Mouse (Mus musculus): ENCODE data around the gene Ctrc.
A peak's percentile ranks its signal among the peaks of the same experiment; 100 is the strongest.

Ctrc gene

GRCm38 (mm10) chr4:141845999-141846398, at the start of gene Ctrc:
Gene Ctrc (minus strand): TSS chr4:141846359.
- no peak for DNase-seq

- no peak for DNase-seq
Observed at GRCm38 (mm10) chr4:141895772-141896171, 49.6 kb upstream of the Ctrc start.

DNA sequence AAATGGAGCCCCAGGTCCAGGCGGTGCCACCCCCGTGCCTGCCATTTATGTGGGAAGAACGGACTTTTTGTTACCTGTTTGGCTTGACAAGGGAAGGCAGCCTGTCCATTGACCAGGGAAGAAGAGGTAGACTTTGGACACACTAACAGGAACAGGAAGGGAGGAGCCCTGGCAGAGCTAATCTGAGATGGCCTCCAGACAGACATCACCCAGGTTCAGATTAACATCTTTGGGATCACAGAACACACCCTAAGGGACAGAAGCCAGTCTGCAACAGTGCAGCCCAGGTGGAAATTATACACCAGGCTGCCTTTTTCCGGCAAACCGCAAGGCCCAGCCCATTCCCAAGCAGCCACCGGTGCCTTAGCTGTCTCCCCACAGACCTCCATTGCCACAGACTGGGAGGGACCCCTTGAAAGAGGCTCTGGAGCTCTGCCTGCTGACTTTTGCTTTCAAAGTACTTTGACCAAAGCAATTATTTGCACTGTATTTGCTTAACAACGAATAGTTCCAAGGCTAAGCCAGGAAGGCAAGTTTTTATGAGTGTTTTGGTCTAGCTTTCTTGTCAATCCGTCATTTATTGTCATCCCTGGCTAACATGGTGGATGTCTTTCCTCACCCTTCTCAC, 47.1 kb upstream of the Ctrc start:
- DNase-seq = no peak

DNA sequence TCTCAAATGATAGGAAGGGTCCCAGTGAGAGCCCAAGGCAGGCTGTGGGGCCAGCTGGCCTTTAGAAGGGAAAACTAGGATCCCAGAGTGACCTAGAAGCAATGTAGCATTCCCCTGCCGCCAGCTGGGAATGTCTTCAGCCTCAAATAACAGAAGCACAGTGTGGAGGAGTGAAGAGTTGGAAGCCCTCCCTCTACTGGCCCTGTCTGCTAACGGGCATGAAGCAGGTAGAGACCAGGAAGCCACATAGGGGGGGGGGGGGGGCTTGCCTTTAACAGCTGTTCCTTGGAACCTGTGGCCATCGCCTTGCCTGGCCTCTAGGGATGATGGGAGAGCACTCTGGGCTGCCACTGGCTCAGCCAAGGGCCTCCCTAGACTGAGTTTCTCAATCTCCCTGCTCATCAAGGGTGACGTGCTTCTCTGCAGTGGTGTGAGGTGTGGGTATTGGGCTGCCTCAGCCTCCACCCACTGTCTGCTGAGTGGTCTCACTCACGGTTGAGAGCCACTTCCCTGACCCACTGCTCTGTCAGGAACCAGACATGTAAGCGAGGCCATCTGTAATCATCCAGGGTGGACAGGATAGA, 40.3 kb upstream of the Ctrc start:
- no peak for DNase-seq

DNA sequence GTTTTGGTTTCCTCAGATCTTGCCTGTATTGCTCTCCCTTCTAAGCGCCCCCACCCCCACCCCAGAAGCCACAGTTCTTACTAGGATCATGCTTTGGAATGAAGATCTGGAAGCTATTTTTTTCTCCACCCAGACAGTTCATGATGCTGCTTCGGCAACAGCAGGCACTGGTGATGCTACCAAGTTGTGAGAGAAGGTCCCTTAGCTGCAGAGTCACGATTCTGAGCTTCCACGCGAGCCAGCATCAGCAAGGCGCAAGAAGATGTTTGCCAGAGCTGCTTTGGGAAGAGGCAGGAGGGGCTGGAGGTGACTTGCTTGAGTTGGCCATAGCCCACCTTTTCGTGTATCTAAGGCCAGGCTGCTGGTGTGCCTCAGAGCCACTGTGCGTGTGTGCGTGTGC, 39.3 kb upstream of the Ctrc start:
- no peak for DNase-seq

DNA sequence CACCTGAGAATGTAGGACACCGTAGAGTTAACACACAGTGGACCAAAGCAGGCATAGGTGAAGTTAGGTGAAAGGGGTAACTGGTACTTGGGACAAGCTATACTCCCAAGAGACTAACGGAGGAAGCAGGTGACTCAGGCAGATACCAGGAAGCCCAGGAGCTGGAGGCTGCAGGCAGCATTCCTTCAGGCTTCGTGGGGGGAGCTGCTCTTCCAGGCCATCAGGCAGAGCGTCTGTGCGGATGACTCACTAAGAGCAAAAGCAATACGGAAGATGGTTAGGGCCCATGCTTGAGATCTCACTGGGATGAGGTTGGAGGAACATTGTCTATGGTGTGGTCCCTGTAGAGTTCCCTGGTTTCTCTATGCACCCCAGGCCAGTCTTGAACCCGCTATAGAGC, 36.7 kb upstream of the Ctrc start:
- no peak for DNase-seq

GRCm38 (mm10) chr4:141881950-141882349, 35.8 kb upstream of the Ctrc start:
- no peak for DNase-seq

- DNase-seq = no peak
Observed at GRCm38 (mm10) chr4:141881289-141881914, 35.2 kb upstream of the Ctrc start.

GRCm38 (mm10) chr4:141879875-141880274, 33.7 kb upstream of the Ctrc start:
- DNase-seq = no peak

- no peak for DNase-seq
Observed at GRCm38 (mm10) chr4:141879074-141879473, 32.9 kb upstream of the Ctrc start.

- no peak for DNase-seq
Observed at GRCm38 (mm10) chr4:141878621-141879020, 32.5 kb upstream of the Ctrc start.

DNA sequence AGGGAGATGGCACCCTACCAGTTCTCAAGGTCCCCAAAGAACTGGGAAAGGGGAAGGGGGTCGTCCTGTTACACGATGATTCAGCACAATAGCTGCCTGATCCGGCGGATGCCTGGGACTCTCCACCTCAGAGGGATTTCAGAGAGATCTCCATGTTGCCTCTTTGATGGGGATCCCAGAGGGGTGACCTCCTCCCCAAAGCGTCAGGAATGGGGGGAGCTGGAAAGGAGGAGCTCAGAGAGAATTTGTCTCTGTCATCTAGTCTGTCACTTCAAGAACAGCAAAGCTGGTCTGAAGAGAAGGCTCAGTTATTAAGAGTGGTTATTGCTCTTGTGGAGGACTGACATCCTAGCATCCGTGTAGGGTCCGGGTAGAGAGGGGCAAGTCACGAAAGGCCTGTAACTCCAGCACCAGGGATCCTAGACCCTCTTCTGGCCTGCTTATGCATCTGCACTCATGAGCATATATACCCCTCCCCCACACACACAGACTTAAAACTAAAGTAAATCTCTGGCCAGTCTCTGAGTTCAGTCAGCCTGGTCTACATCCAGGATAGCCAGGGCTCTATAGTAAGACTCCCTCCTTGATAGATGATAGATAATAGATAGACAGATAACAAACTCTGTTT, 29.4 kb upstream of the Ctrc start:
- DNase-seq = no peak

DNA sequence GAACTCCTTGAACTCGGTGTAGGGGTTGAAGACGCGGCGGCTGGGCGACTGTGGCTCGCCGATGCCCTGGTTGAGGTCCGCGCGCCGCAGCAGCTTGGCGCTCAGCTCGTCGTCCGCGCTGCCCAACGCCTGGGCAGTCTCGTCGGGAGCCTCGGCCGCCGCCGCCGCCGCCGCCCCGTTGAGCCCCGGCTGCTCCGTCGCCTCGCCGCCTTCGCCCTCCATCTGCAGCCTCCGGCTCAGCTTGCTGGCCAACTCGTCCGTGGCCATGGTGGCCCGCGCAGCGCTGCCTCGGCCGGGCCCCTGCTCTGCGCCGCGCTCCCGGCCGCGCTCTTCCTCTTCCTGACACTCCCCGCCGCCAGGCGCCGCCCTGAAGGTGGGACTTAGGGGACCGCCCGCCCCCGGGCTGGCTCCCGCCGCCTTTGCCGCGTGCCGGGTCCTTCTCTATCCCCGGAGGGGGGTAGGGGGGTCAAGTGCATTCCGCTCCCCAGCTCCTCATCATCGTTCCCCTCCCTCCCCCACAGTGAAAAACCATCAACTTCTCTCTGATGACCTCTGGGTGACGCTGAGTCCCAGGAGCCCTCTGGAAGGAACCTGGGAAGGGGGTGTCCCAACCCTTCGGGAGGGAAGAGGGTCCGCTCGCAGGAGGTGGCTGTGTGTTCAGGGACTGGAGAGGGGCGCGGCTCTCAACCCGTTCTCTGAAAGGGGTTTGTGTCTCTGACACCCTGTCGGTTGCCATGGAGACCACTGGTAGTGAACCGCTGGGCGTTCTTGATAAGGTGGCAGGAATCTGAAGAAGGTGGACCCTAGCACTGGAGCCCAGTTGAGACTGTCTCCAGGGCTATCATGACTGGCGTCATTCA, 28.7 kb upstream of the Ctrc start, which contains the start of gene Efhd2:
Efhd2 (minus strand) TSS at position 320 of the 860 bp plus-strand sequence.
- peak; percentile 70 for DNase-seq

- DNase-seq = no peak
Observed at GRCm38 (mm10) chr4:141874111-141874600, 28.0 kb upstream of the Ctrc start.

DNA sequence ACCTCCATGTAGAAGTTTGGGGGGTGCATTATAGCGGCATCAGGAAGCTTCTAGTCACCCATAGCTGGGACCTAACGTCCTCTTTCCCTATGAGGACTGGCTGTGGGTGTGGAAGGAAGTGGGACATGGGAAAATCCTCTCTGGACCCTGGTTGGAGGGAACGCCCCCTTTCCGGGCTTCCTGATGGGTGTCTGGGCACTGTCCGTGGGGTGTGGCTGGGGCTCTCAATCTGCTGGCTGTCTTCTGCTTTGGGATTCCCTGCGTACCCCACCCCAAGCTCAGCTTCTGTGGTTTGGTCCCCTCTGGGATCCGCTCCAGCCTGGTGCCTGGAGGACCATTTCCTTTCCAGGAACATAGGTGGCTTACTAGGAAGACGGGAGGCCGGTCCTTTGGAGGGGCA, 26.8 kb upstream of the Ctrc start:
- DNase-seq = no peak

DNA sequence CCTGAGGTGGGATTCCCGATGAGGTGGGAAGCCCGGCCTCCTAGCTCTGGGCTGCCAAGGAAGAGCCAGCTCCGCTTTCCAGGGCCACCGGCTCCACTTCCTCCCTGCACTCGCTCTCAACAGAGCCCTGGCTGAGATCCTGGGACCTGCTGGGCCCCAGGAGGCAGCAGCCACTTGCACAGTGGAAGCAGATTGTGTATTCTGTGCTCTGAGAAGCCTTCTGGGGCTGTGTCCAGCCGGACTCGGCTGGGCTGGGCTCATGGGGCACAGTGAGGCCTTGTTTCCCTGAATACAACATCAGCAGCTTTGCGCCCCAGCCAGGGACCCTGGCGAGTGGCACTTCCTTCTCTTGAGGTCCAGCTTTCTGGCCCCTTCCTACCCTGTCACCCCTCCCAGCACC, 25.8 kb upstream of the Ctrc start:
- DNase-seq = no peak

DNA sequence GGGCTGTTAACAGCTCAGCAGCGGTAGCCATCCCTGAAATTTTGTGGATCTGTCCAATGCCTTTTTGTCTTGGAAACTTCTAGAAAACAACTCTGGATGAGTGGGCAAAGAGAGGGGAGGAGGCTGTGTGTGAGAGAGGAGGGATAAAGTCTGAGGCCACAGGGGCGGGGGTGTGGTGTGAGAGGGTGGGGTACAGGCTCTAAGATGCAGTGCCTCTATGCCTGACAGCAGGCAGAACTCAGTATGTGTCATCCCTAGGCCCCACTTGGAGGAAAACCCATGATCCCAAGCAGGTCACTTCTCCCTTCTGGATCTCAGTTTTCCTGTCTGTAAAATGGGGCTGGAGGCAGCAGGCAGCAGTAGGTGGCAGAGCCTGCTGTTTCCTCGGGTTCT, 25.2 kb upstream of the Ctrc start:
- DNase-seq = no peak

GRCm38 (mm10) chr4:141870666-141871332, 24.6 kb upstream of the Ctrc start:
- DNase-seq = peak; percentile 80

DNA sequence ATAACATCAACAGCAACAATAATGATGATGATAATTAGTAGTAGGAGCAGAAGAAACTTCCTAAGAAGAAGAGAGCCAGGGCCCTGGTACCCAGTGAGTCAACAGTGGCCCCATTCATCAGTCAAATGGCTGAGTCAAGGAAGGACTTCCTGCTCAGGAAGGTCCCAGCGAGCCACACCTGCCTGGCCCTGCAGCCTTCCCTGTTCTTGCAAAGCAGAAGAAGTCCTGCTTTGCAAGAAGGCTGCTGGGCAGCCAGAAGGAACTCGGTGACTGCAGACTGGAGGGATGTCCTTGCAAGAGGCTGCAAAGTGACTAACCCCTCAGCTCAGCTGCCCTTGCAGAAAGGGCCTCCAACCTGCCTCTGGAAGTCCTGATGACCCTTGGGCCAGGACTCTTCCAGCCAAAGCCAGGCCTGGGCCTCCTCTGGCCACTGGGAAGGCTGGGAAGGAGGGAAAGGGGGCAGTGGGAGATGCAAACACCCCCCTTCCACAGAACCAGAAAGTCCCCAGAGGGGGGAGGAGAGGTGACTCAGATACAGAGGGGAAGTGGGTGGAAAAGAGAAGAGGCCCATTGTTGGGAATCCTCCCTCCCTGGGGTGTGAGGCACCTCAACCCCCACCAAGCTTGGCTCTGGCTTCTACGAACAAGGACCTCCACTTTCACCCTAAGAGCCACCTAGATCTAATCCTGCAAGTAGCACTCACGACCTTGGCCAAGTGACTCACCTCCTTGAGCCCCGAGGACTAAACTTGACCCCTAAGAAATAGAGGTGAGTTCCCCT, 23.5 kb upstream of the Ctrc start:
- DNase-seq = no peak

DNA sequence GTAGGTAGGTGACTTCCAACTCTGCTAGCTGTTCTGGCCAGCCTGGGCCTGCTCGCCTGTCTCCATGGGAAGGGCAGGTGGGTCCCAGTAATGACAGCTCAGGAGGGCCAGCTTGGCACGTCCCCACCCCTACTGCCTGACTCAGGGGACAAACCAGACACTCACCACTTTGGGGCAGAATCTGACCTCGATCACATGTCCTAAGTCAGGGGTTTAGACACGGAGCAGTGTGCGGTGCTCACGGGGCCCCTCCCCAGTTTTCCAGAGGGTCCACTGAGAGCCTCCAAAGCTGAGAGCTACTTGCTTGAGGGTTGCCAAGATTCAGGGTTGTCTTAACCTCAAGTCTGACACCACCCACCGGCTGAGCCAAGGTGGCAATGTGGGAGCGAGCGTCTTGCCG, 21.9 kb upstream of the Ctrc start:
- no peak for DNase-seq

- peak; percentile 31 for DNase-seq
Observed at GRCm38 (mm10) chr4:141867498-141867897, 21.3 kb upstream of the Ctrc start.

Data from kidney, adult 11 months (tissue).